Mouse (Mus musculus) ES-Bruce4 (cell line): ENCODE data around the gene Mpzl1. TPM values are rescaled to one million over a fixed set of nuclear protein-coding genes. Genes with fewer than 3 reads are reported as not detected.

Experiments
- H3K27ac ChIP-seq: 2 replicates; pipeline ENCODE4 v1.5.1; 2012; ENCODE audit warnings: low read length, inconsistent platforms; ENCODE audit not compliant: insufficient read depth
- H3K27me3 ChIP-seq: 2 replicates; pipeline ENCODE4 v1.6.1; 2012; ENCODE audit warnings: mild to moderate bottlenecking, low read length, inconsistent platforms; ENCODE audit not compliant: control insufficient read depth, poor library complexity, insufficient read depth, severe bottlenecking
- H3K36me3 ChIP-seq: 2 replicates; pipeline ENCODE4 v1.6.1; 2012; ENCODE audit warnings: inconsistent platforms, mild to moderate bottlenecking, low read length, moderate library complexity; ENCODE audit not compliant: control insufficient read depth, poor library complexity, insufficient read depth, severe bottlenecking
- H3K4me1 ChIP-seq: one replicate; pipeline ENCODE4 v1.8.1; 2011; ENCODE audit warnings: low read length; ENCODE audit not compliant: control insufficient read depth, insufficient read depth
- H3K4me3 ChIP-seq: 2 replicates; pipeline ENCODE4 v1.5.1; 2011; ENCODE audit warnings: low read depth, mild to moderate bottlenecking, low read length
- H3K9ac ChIP-seq: 2 replicates; pipeline ENCODE4 v1.6.1; 2012; ENCODE audit warnings: low read depth, mild to moderate bottlenecking, inconsistent platforms; ENCODE audit not compliant: poor library complexity, severe bottlenecking
- H3K9me3 ChIP-seq: replicated peaks from 2 replicates; pipeline ENCODE4 v1.6.1; 2012; ENCODE audit warnings: mild to moderate bottlenecking, low read length, inconsistent platforms; ENCODE audit not compliant: control insufficient read depth, poor library complexity, insufficient read depth, severe bottlenecking
- CTCF ChIP-seq: IDR thresholded peaks from one replicate; pipeline ENCODE4 v1.8.1; 2011; ENCODE audit warnings: low read depth, low read length
- EP300 ChIP-seq: IDR thresholded peaks from 2 replicates; pipeline ENCODE4 v1.6.1; 2011; ENCODE audit warnings: low read depth, low read length; ENCODE audit not compliant: insufficient read depth
- POLR2A ChIP-seq: IDR thresholded peaks from one replicate; pipeline ENCODE4 v1.8.1; 2011; ENCODE audit warnings: low read length; ENCODE audit not compliant: insufficient read depth
- polyA plus RNA-seq: library from polyadenylated mRNA; stranded (reverse); fragments of >200 nt; gene quantifications from 2 replicates; pipeline ENCODE4 v1.2.4, GENCODE M21; 2011; ENCODE audit warnings: low read depth; ENCODE audit not compliant: missing spikeins, insufficient read depth, insufficient read length

Gene Mpzl1
- polyA plus RNA-seq, 1 experiment: 122 TPM

GRCm38 (mm10) chr1:165631136-165631535 lies 3.2 kb downstream of the Mpzl1 start:
- no peaks in the 10 kb centered on the region for H3K9me3 ChIP-seq
- H3K27ac ChIP-seq: no peak overlapping the region
- no peak overlapping the region for H3K9ac ChIP-seq
- TF ChIP-seq EP300 (no peak), POLR2A (no peak), CTCF (no peak)
- H3K4me3 ChIP-seq: no peak overlapping the region
- no peaks in the 10 kb centered on the region for H3K36me3 ChIP-seq
- H3K4me1 ChIP-seq: peaks cover 3% of the 10 kb centered on the region
- H3K27me3 ChIP-seq: no peaks in the 10 kb centered on the region

GRCm38 (mm10) chr1:165629975-165630374 lies 4.4 kb downstream of the Mpzl1 start:
- H3K9me3 ChIP-seq: no peaks in the 10 kb centered on the region
- H3K9ac ChIP-seq: no peak overlapping the region
- H3K27ac ChIP-seq: no peak overlapping the region
- no peaks in the 10 kb centered on the region for H3K27me3 ChIP-seq
- H3K4me1 ChIP-seq: peaks cover 3% of the 10 kb centered on the region
- TF ChIP-seq POLR2A: no peak
- no peak for TF ChIP-seq CTCF
- 0 out of 2 replicates have a peak, but pooled peaks have one; percentile 29 for TF ChIP-seq EP300
- no peaks in the 10 kb centered on the region for H3K36me3 ChIP-seq
- H3K4me3 ChIP-seq: peak overlapping the region; percentile 11; the same call in 1 of the 2 replicates

- H3K4me3 ChIP-seq: no peak overlapping the region
- peaks cover 3% of the 10 kb centered on the region for H3K4me1 ChIP-seq
- H3K9ac ChIP-seq: no peak overlapping the region
- H3K9me3 ChIP-seq: no peaks in the 10 kb centered on the region
- H3K27me3 ChIP-seq: no peaks in the 10 kb centered on the region
- no peaks in the 10 kb centered on the region for H3K36me3 ChIP-seq
- no peak overlapping the region for H3K27ac ChIP-seq
- no peak for TF ChIP-seq EP300
- no peak for TF ChIP-seq CTCF
- TF ChIP-seq POLR2A: no peak
These were observed 5.7 kb downstream of the Mpzl1 start for GRCm38 (mm10) chr1:165628603-165629002.

- Histone ChIP-seq H3K9ac (no peak overlapping the region), H3K4me3 (no peak overlapping the region), H3K27me3 (no peaks in the 10 kb centered on the region), H3K4me1 (peaks cover 5% of the 10 kb centered on the region), H3K9me3 (no peaks in the 10 kb centered on the region), H3K27ac (no peak overlapping the region), H3K36me3 (no peaks in the 10 kb centered on the region)
- TF ChIP-seq POLR2A (no peak), EP300 (no peak), CTCF (no peak)
These were observed 8.4 kb downstream of the Mpzl1 start for GRCm38 (mm10) chr1:165625896-165626295.

GRCm38 (mm10) chr1:165625058-165625457 lies 9.3 kb downstream of the Mpzl1 start:
- TF ChIP-seq EP300 (no peak), POLR2A (no peak), CTCF (no peak)
- H3K4me3 ChIP-seq: no peak overlapping the region
- no peaks in the 10 kb centered on the region for H3K36me3 ChIP-seq
- no peaks in the 10 kb centered on the region for H3K9me3 ChIP-seq
- no peak overlapping the region for H3K9ac ChIP-seq
- peaks cover 9% of the 10 kb centered on the region for H3K4me1 ChIP-seq
- H3K27ac ChIP-seq: no peak overlapping the region
- no peaks in the 10 kb centered on the region for H3K27me3 ChIP-seq

- no peak overlapping the region for H3K9ac ChIP-seq
- H3K4me3 ChIP-seq: no peak overlapping the region
- H3K36me3 ChIP-seq: no peaks in the 10 kb centered on the region
- TF ChIP-seq EP300: no peak
- TF ChIP-seq POLR2A: no peak
- TF ChIP-seq CTCF: no peak
- no peaks in the 10 kb centered on the region for H3K27me3 ChIP-seq
- H3K27ac ChIP-seq: no peak overlapping the region
- H3K4me1 ChIP-seq: peaks cover 8% of the 10 kb centered on the region
- H3K9me3 ChIP-seq: no peaks in the 10 kb centered on the region
These were observed 16.1 kb downstream of the Mpzl1 start for GRCm38 (mm10) chr1:165618201-165618624.
